Mouse (Mus musculus) stomach, embryonic 14.5 days (tissue): Measurements from ENCODE around the gene Clec16a. TPM values are rescaled to one million over a fixed set of nuclear protein-coding genes. Genes with fewer than 3 reads are reported as not detected.

Source experiments
- ATAC-seq: fragments of 200-750 bp; cut with Nextera tagmentation; 2 replicates; pipeline ENCODE4 v1.8.0; 2017; ENCODE audit warnings: low read depth, moderate TSS enrichment; ENCODE audit not compliant: insufficient number of reproducible peaks, insufficient read depth, low FRiP score
- H3K27ac ChIP-seq: fragments of 300-500 bp; sonication (generic); 2 replicates; pipeline ENCODE4 v1.5.1; 2014; ENCODE audit warnings: mild to moderate bottlenecking, low read length, moderate library complexity, mixed read lengths
- H3K27me3 ChIP-seq: fragments of 300-500 bp; sonication (generic); 2 replicates; pipeline ENCODE4 v1.6.1; 2014; ENCODE audit warnings: low read length, control low read depth, mixed read lengths; ENCODE audit not compliant: control insufficient read depth, insufficient read depth
- H3K36me3 ChIP-seq: fragments of 300-500 bp; sonication (generic); 2 replicates; pipeline ENCODE4 v1.6.1; 2014; ENCODE audit warnings: mild to moderate bottlenecking, control low read depth, low read length, moderate library complexity, mixed read lengths; ENCODE audit not compliant: control insufficient read depth, insufficient read depth
- H3K4me1 ChIP-seq: fragments of 300-500 bp; sonication (generic); 2 replicates; pipeline ENCODE4 v1.6.1; 2014; ENCODE audit warnings: low read length, control low read depth, mixed read lengths; ENCODE audit not compliant: control insufficient read depth, insufficient read depth
- H3K4me2 ChIP-seq: fragments of 300-500 bp; sonication (generic); replicated peaks from 2 replicates; pipeline ENCODE4 v1.6.1; 2014; ENCODE audit warnings: low read depth, low read length, control low read depth
- H3K4me3 ChIP-seq: fragments of 300-500 bp; sonication (generic); 2 replicates; pipeline ENCODE4 v1.5.1; 2014; ENCODE audit warnings: low read depth, low read length, control low read depth
- H3K9ac ChIP-seq: fragments of 300-500 bp; sonication (generic); replicated peaks from 2 replicates; pipeline ENCODE4 v1.6.1; 2014; ENCODE audit warnings: low read depth, mild to moderate bottlenecking, control low read depth, low read length, moderate library complexity, mixed read lengths
- H3K9me3 ChIP-seq: fragments of 300-500 bp; sonication (generic); 2 replicates; pipeline ENCODE4 v1.6.1; 2016; ENCODE audit warnings: low read depth, low read length, control low read depth; ENCODE audit not compliant: control insufficient read depth
- WGBS: fragments of 180-500 bp; shearing (Covaris S2); extraction: QIAGEN DNeasy Blood & Tissue Kit; methylation state at CpG from one replicate; pipeline ENCODE4 v1.1.7; 2014; 5-methylcytosine and 5-hydroxymethylcytosine counted together
- polyA plus RNA-seq: library from polyadenylated mRNA; unstranded; fragments of >200 nt; fragmentation: Nextera tagmentation; extraction: Ambion mirVana; gene quantifications from 2 replicates; pipeline ENCODE4 v1.2.1, GENCODE M21; 2014

The Clec16a gene
- 36.1 and 38.9 TPM in 2 replicates for polyA plus RNA-seq

GRCm38 (mm10) chr16:10544995-10545622, at the start of gene Clec16a:
Gene Clec16a (plus strand): TSS chr16:10545339.
- peak within 1 kb of the TSS; percentile 59 for H3K9ac ChIP-seq
- H3K27ac ChIP-seq = peak within 1 kb of the TSS; percentile 33; the same call in 1 of the 2 replicates
- H3K36me3 ChIP-seq = no peaks in the 10 kb centered on the region
- H3K4me1 ChIP-seq = peaks cover 22% of the 10 kb centered on the region
- H3K4me3 ChIP-seq = peak within 1 kb of the TSS; percentile 95
- under 1% methylated on average over 58 of the region's 58 CpGs for WGBS
- ATAC-seq = peak; percentile 84
- no peaks in the 10 kb centered on the region for H3K27me3 ChIP-seq
- H3K4me2 ChIP-seq = peak within 1 kb of the TSS; percentile 76
- H3K9me3 ChIP-seq = no peaks in the 10 kb centered on the region

- no peak for ATAC-seq
- Histone ChIP-seq H3K9me3 (no peaks in the 10 kb centered on the region), H3K4me3 (no peak overlapping the region), H3K9ac (no peak overlapping the region), H3K27me3 (no peaks in the 10 kb centered on the region), H3K27ac (no peak overlapping the region), H3K4me1 (no peaks in the 10 kb centered on the region), H3K4me2 (no peak overlapping the region), H3K36me3 (no peaks in the 10 kb centered on the region)
- WGBS = 63% methylated on average over 2 of the region's 2 CpGs
These were observed 49.3 kb upstream of the Clec16a start for GRCm38 (mm10) chr16:10495824-10496298.

- no peaks in the 10 kb centered on the region for H3K27me3 ChIP-seq
- H3K9me3 ChIP-seq = no peaks in the 10 kb centered on the region
- no peak overlapping the region for H3K27ac ChIP-seq
- H3K4me2 ChIP-seq = no peak overlapping the region
- no peaks in the 10 kb centered on the region for H3K36me3 ChIP-seq
- no peaks in the 10 kb centered on the region for H3K4me1 ChIP-seq
- 65% methylated on average over 5 of the region's 5 CpGs for WGBS
- ATAC-seq = no peak
- H3K9ac ChIP-seq = no peak overlapping the region
- H3K4me3 ChIP-seq = no peak overlapping the region
These were observed 47.0 kb upstream of the Clec16a start for GRCm38 (mm10) chr16:10498096-10498602.

DNA sequence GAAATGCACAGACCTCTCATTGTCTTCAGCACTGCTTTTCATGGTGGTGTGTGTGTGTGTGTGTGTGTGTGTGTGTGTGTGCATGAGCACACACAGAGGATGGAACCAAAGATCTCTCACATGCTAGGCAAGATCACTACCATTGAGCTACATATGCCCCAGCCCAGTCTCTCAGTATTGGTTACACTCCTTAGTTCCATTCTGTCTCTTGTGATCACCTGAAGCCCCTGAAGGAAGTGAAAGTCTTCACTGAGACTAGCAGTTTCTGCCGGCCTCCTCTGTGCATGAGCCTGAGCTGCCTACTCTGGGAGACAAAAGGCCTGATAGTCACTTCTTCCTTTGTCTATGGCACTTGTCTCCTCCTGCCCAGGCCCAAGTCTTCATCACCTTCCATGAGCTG, 46.0 kb upstream of the Clec16a start:
- no peak overlapping the region for H3K27ac ChIP-seq

GRCm38 (mm10) chr16:10501865-10502264, 43.3 kb upstream of the Clec16a start:
- Histone ChIP-seq H3K4me1 (no peaks in the 10 kb centered on the region), H3K27me3 (no peaks in the 10 kb centered on the region), H3K27ac (no peak overlapping the region), H3K4me2 (no peak overlapping the region), H3K9ac (no peak overlapping the region), H3K9me3 (no peaks in the 10 kb centered on the region), H3K4me3 (no peak overlapping the region), H3K36me3 (no peaks in the 10 kb centered on the region)
- no peak for ATAC-seq
- 11% methylated on average over 8 of the region's 8 CpGs for WGBS

More for the DNA sequence above, 46.0 kb upstream of the Clec16a start:
- no peak overlapping the region for H3K9ac ChIP-seq
- H3K4me1 ChIP-seq = no peaks in the 10 kb centered on the region
- no peaks in the 10 kb centered on the region for H3K27me3 ChIP-seq
- no peaks in the 10 kb centered on the region for H3K36me3 ChIP-seq
- 48% methylated on average over 1 of the region's 1 CpGs for WGBS
- no peak for ATAC-seq
- H3K4me3 ChIP-seq = no peak overlapping the region
- no peaks in the 10 kb centered on the region for H3K9me3 ChIP-seq
- no peak overlapping the region for H3K4me2 ChIP-seq

GRCm38 (mm10) chr16:10503058-10503457, 42.1 kb upstream of the Clec16a start:
- H3K9me3 ChIP-seq = no peaks in the 10 kb centered on the region
- H3K4me2 ChIP-seq = no peak overlapping the region
- no peaks in the 10 kb centered on the region for H3K36me3 ChIP-seq
- H3K9ac ChIP-seq = no peak overlapping the region
- 64% methylated on average over 2 of the region's 2 CpGs for WGBS
- H3K4me1 ChIP-seq = no peaks in the 10 kb centered on the region
- H3K4me3 ChIP-seq = no peak overlapping the region
- no peaks in the 10 kb centered on the region for H3K27me3 ChIP-seq
- no peak overlapping the region for H3K27ac ChIP-seq
- ATAC-seq = no peak

- H3K27ac ChIP-seq = no peak overlapping the region
- H3K4me1 ChIP-seq = no peaks in the 10 kb centered on the region
- no peak for ATAC-seq
- H3K27me3 ChIP-seq = no peaks in the 10 kb centered on the region
- 67% methylated on average over 4 of the region's 4 CpGs for WGBS
- H3K9me3 ChIP-seq = no peaks in the 10 kb centered on the region
- no peak overlapping the region for H3K4me2 ChIP-seq
- H3K4me3 ChIP-seq = no peak overlapping the region
- no peaks in the 10 kb centered on the region for H3K36me3 ChIP-seq
- H3K9ac ChIP-seq = no peak overlapping the region
These were observed 37.7 kb upstream of the Clec16a start for GRCm38 (mm10) chr16:10507445-10507844.

DNA sequence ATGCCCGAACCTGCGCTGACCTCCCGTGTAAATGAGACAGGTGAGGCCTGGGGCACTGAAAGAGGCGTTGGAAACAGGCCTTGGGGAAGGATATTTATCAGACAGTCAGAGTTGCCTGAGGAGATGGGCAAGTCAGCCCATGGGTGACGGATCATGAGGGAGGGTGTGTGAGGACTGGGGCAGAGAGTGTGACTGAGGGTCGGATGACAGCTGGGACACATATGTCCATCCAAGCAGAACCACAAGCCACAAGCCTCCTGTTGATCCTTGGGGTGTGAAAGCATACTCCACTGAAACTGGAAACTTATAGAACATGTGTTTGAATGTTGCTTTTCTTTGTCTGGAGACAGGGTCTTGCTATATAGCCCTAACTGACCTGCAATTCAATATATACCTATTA, 36.4 kb upstream of the Clec16a start:
- no peak for ATAC-seq
- no peak overlapping the region for H3K9ac ChIP-seq
- H3K4me1 ChIP-seq = no peaks in the 10 kb centered on the region
- no peak overlapping the region for H3K4me2 ChIP-seq
- H3K36me3 ChIP-seq = no peaks in the 10 kb centered on the region
- H3K27me3 ChIP-seq = no peaks in the 10 kb centered on the region
- H3K9me3 ChIP-seq = no peaks in the 10 kb centered on the region
- H3K27ac ChIP-seq = no peak overlapping the region
- WGBS = 55% methylated on average over 6 of the region's 6 CpGs
- H3K4me3 ChIP-seq = no peak overlapping the region
